Mouse (Mus musculus): ENCODE data around the gene Chrna5.

Gene Chrna5

GRCm38 (mm10) chr9:55023326-55023725 lies 42.6 kb downstream of the Chrna5 start:
- no peak for DNase-seq (ENCODE audit: low read depth in 1 of 2, low spot score in 2 of 2)

GRCm38 (mm10) chr9:55023902-55024583 lies 43.4 kb downstream of the Chrna5 start:
- DNase-seq (ENCODE audit: low read depth in 1 of 2, low spot score in 2 of 2) = peak; percentile 42 to 80

- DNase-seq (ENCODE audit: low read depth in 1 of 2, low spot score in 2 of 2) = no peak
Measured at GRCm38 (mm10) chr9:55025534-55026274, 45.0 kb downstream of the Chrna5 start.

GRCm38 (mm10) chr9:55026275-55026663 lies 45.6 kb downstream of the Chrna5 start, which contains the start of gene Chrna3:
Gene Chrna3, minus strand, starts transcription at chr9:55026562.
- DNase-seq (ENCODE audit: low read depth in 1 of 2, low spot score in 2 of 2) = no peak

- no peak for DNase-seq (ENCODE audit: low read depth in 1 of 2, low spot score in 2 of 2)
Measured at GRCm38 (mm10) chr9:55031435-55032167, 50.9 kb downstream of the Chrna5 start.

GRCm38 (mm10) chr9:55038948-55039347 lies 58.3 kb downstream of the Chrna5 start:
- no peak for DNase-seq (ENCODE audit: low read depth in 1 of 2, low spot score in 2 of 2)

- DNase-seq (ENCODE audit: low read depth in 1 of 2, low spot score in 2 of 2) = no peak
Measured at GRCm38 (mm10) chr9:55039983-55040382, 59.3 kb downstream of the Chrna5 start.

- no peak for DNase-seq (ENCODE audit: low read depth in 1 of 2, low spot score in 2 of 2)
Measured at GRCm38 (mm10) chr9:55041389-55041788, 60.7 kb downstream of the Chrna5 start.

- DNase-seq (ENCODE audit: low read depth in 1 of 2, low spot score in 2 of 2) = no peak
Measured at GRCm38 (mm10) chr9:55043688-55044087, 63.0 kb downstream of the Chrna5 start.

GRCm38 (mm10) chr9:55045001-55045400 lies 64.3 kb downstream of the Chrna5 start:
- no peak for DNase-seq (ENCODE audit: low read depth in 1 of 2, low spot score in 2 of 2)

- no peak for DNase-seq (ENCODE audit: low read depth in 1 of 2, low spot score in 2 of 2)
Measured at GRCm38 (mm10) chr9:55046764-55047163, 66.1 kb downstream of the Chrna5 start.

- no peak for DNase-seq (ENCODE audit: low read depth in 1 of 2, low spot score in 2 of 2)
Measured at GRCm38 (mm10) chr9:55048211-55048880, 67.7 kb downstream of the Chrna5 start, which contains the start of gene Chrnb4. Gene Chrnb4, minus strand, starts transcription at chr9:55048779.

GRCm38 (mm10) chr9:55055386-55055930 lies 74.8 kb downstream of the Chrna5 start:
- no peak for DNase-seq (ENCODE audit: low read depth in 1 of 2, low spot score in 2 of 2)

Measured in monocyte, adult 2 months (primary cell).